Mouse (Mus musculus) olfactory bulb, adult 2 months (tissue): Measurements from ENCODE around the gene Lpcat2.

ENCODE experiments used
- CTCF ChIP-seq: fragments of 200-500 bp; IDR thresholded peaks from 2 replicates; pipeline ENCODE4 v1.5.1; 2012; ENCODE audit warnings: low read depth, mild to moderate bottlenecking, low read length, moderate library complexity; ENCODE audit not compliant: insufficient read depth
- POLR2A ChIP-seq: fragments of 200-500 bp; IDR thresholded peaks from 2 replicates; pipeline ENCODE4 v1.6.1; 2012; ENCODE audit warnings: mild to moderate bottlenecking, low read depth, low read length, moderate library complexity; ENCODE audit not compliant: insufficient read depth

- TF ChIP-seq CTCF (no peak), POLR2A (no peak)
Measured at GRCm38 (mm10) chr8:92881247-92881646, 26.1 kb downstream of the Lpcat2 start.
